Mouse (Mus musculus): ENCODE measurements around the gene Gm2022. TPM values are rescaled to one million over a fixed set of nuclear protein-coding genes. Genes with fewer than 3 reads are reported as not detected.
"Not testable (repeated sequence)": the region's sequence is repeated elsewhere in the genome, so short reads cannot be mapped to it uniquely, and the experiment has no call there.

Gene Gm2022
- not detected for total RNA-seq (2021)
- long read RNA-seq, experiment 1 = 0 reads
- long read RNA-seq, experiment 2 = 0 reads

DNA sequence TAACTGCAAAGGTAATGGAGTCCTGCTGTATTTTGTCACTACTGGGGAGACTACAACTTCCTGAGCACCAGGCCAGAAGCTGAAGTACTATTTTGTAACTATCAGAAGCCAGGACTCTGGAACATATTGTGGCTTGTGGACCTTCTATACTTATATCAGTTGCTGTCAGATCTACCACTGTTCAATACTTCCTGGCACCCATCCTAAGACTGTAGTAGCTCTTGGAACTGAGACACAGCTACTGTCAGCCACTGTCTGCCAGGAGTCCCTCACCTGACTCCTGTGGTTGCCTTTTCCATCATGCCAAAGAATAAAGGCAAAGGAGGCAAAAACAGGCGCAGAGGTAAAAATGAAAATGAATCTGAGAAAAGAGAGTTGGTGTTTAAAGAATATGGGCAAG, at the start of gene Gm2022:
Gm2022 (plus strand) TSS at position 301 of the 400 bp plus-strand sequence.
- not testable (repeated sequence) for DNase-seq

GRCm38 (mm10) chr12:87850657-87851056, 44.5 kb upstream of the Gm2022 start:
- DNase-seq = not testable (repeated sequence)

GRCm38 (mm10) chr12:87856067-87856466, 39.1 kb upstream of the Gm2022 start:
- not testable (repeated sequence) for DNase-seq

DNA sequence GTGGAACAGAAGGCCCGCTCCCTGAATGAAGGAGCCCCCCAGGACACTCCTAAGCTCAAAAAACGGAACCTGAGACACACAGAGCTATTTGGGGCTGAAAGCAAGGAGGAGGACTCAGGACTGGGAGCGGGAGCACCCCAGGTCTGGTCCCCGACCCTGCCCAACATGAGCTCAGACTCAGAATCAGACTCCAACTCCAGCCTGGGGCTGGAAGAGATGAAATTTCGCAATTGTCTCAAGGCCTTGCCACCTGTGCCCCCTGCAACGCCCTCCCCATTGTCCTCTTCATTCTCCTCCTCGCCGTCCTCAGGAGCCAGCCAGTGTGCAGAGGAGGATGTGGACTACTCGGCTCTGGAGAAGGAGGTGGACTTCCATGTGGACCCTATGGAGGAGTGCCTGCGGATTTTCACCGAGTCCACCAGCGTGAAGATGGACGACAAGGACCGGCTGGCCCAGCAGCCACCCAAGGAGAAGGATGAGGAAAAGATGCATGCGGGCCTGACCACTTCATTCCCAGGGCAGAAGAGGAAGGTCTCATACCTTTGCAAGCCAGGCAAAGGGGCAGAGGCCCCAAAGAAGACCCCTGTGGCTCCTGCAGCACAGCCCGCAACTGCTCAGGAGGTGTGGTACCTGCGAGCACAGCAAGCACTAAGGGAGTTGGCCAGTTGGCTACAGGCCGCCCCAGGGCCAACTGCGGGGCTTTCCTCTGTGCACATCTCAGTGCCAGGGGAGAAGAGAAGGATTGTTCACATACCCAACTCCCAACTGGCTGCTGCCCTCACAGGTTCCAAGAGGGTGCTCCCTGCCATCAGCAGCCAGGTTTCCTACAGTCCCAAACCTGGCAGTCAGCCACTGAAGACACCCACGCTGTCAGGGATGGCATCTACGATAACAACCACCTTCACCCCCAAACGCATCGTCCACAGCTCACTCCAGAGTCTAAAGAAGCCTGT, 33.2 kb upstream of the Gm2022 start:
- not testable (repeated sequence) for DNase-seq

GRCm38 (mm10) chr12:87863638-87864037, 31.5 kb upstream of the Gm2022 start:
- DNase-seq = not testable (repeated sequence)

GRCm38 (mm10) chr12:87864048-87864447, 31.1 kb upstream of the Gm2022 start:
- DNase-seq = not testable (repeated sequence)

- DNase-seq = not testable (repeated sequence)
Observed at GRCm38 (mm10) chr12:87873772-87874171, 21.4 kb upstream of the Gm2022 start, which contains the start of gene Gm2016. Gene Gm2016, plus strand, starts transcription at chr12:87874072.

DNA sequence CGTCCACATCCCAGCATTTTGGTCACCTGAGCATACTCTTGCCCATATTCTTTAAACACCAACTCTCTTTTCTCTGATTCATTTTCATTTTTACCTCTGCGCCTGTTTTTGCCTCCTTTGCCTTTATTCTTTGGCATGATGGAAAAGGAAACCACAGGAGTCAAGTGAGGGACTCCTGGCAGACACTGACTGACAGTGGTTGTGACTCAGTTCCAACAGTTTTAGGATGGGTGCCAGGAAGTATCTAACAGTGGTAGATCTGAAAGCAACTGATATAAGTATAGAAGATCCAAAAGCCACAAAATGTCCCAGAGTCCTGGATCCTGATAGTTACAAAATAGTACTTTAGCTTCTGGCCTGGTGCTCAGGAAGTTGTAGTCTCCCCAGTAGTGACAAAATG, 24.6 kb downstream of the Gm2022 start, which contains the start of gene Gm2035:
Gm2035 (minus strand) TSS at position 137 of the 400 bp plus-strand sequence.
- DNase-seq = not testable (repeated sequence)

Other genes starting within 250 kb of the Gm2022 start
- not detected for gene Gm21319, start 119.6 kb upstream of the Gm2022 start, total RNA-seq (2021)
- not detected for gene Gm21936, start 99.9 kb upstream of the Gm2022 start, total RNA-seq (2021)
- gene BB287469, start 78.8 kb upstream of the Gm2022 start, total RNA-seq (2021) = not detected
- not detected for gene Gm2001, start 53.0 kb upstream of the Gm2022 start, total RNA-seq (2021)
- gene Gm2016, start 21.3 kb upstream of the Gm2022 start, total RNA-seq (2021) = not detected
- gene Gm2035, start 24.5 kb downstream of the Gm2022 start, total RNA-seq (2021) = not detected
- not detected for gene Gm2042, start 58.7 kb downstream of the Gm2022 start, total RNA-seq (2021)
- gene Gm2075, start 116.5 kb downstream of the Gm2022 start, total RNA-seq (2021) = not detected
- not detected for gene Gm6803, start 123.4 kb downstream of the Gm2022 start, total RNA-seq (2021)
- gene Gm2056, start 131.6 kb downstream of the Gm2022 start, total RNA-seq (2021) = not detected
- not detected for gene Gm16368, start 188.3 kb downstream of the Gm2022 start, total RNA-seq (2021)